In genomic region chr12:5247505-5247904, GRCm38 (mm10) we compare ENCODE assay signal across 11 mouse cellular contexts.
DNase-seq lines count a peak whose midpoint lies in the region; ATAC-seq and TF ChIP-seq lines count a peak whose summit lies in the region.
"Had no signal": no experiment of that assay in that cellular context is flagged by ENCODE, and none has a peak within 500 bp of the region (broad histone marks: within the 10 kb centered on the region; RNA-seq: fewer than 3 reads in every experiment).

No protein-coding gene starts in this region.

- DNase-seq in limb, embryonic 10.5 days (ENCODE audit: low spot score), result no peak
- DNase-seq in right cerebral cortex, postnatal 4 days, result no peak
- DNase-seq: embryo, embryonic 11 days; kidney, adult 8-10 months; left cerebral cortex, postnatal 4 days had no signal

- no peak overlapping the region for H3K4me2 ChIP-seq in forebrain, embryonic 16.5 days (ENCODE audit: low read length)
- no peak overlapping the region for H3K4me2 ChIP-seq in forebrain, embryonic 15.5 days (replicated peaks)
- H3K4me2 ChIP-seq in limb, embryonic 12.5 days, result no peak overlapping the region
- H3K4me2 ChIP-seq in heart, embryonic 12.5 days, result no peak overlapping the region

- H3K4me3 ChIP-seq in forebrain, embryonic 16.5 days (replicated peaks; ENCODE audit: low read length), result no peak overlapping the region
- no peak overlapping the region for H3K4me3 ChIP-seq in forebrain, embryonic 15.5 days
- no peak overlapping the region for H3K4me3 ChIP-seq in limb, embryonic 12.5 days (replicated peaks)
- no peak overlapping the region for H3K4me3 ChIP-seq in limb, embryonic 10.5 days
- H3K4me3 ChIP-seq in heart, embryonic 12.5 days, result no peak overlapping the region
- no peak overlapping the region for H3K4me3 ChIP-seq in olfactory bulb, adult 2 months (ENCODE audit: insufficient read depth, low read depth, low read length)

- no peaks in the 10 kb centered on the region for H3K9me3 ChIP-seq in forebrain, embryonic 16.5 days (ENCODE audit: control insufficient read depth, low read length)
- no peaks in the 10 kb centered on the region for H3K9me3 ChIP-seq in forebrain, embryonic 15.5 days
- no peaks in the 10 kb centered on the region for H3K9me3 ChIP-seq in limb, embryonic 12.5 days
- no peaks in the 10 kb centered on the region for H3K9me3 ChIP-seq in limb, embryonic 10.5 days (replicated peaks)
- no peaks in the 10 kb centered on the region for H3K9me3 ChIP-seq in heart, embryonic 12.5 days (replicated peaks)

- no peaks in the 10 kb centered on the region for H3K36me3 ChIP-seq in forebrain, embryonic 16.5 days (ENCODE audit: control insufficient read depth, insufficient read depth)
- no peaks in the 10 kb centered on the region for H3K36me3 ChIP-seq in forebrain, embryonic 15.5 days
- no peaks in the 10 kb centered on the region for H3K36me3 ChIP-seq in limb, embryonic 12.5 days
- no peaks in the 10 kb centered on the region for H3K36me3 ChIP-seq in limb, embryonic 10.5 days
- no peaks in the 10 kb centered on the region for H3K36me3 ChIP-seq in heart, embryonic 12.5 days

- no peaks in the 10 kb centered on the region for H3K27me3 ChIP-seq in forebrain, embryonic 16.5 days (replicated peaks; ENCODE audit: control insufficient read depth, insufficient read depth, low read length)
- H3K27me3 ChIP-seq in forebrain, embryonic 15.5 days, result no peaks in the 10 kb centered on the region
- H3K27me3 ChIP-seq in limb, embryonic 12.5 days, result no peaks in the 10 kb centered on the region
- no peaks in the 10 kb centered on the region for H3K27me3 ChIP-seq in limb, embryonic 10.5 days (ENCODE audit: low read depth, poor library complexity, severe bottlenecking)
- no peaks in the 10 kb centered on the region for H3K27me3 ChIP-seq in heart, embryonic 12.5 days (replicated peaks)

- peaks cover 35% of the 10 kb centered on the region for H3K4me1 ChIP-seq in forebrain, embryonic 16.5 days (replicated peaks; ENCODE audit: control insufficient read depth, insufficient read depth, low read length)
- H3K4me1 ChIP-seq in forebrain, embryonic 15.5 days, result peaks cover 34% of the 10 kb centered on the region
- H3K4me1 ChIP-seq in limb, embryonic 12.5 days (replicated peaks), result peaks cover 60% of the 10 kb centered on the region
- H3K4me1 ChIP-seq in limb, embryonic 10.5 days, result peaks cover 69% of the 10 kb centered on the region
- peaks cover 42% of the 10 kb centered on the region for H3K4me1 ChIP-seq in heart, embryonic 12.5 days (replicated peaks)
- peaks cover 59% of the 10 kb centered on the region for H3K4me1 ChIP-seq in olfactory bulb, adult 2 months (ENCODE audit: control insufficient read depth, insufficient read depth, low read length)

- no peak overlapping the region for H3K27ac ChIP-seq in forebrain, embryonic 16.5 days (ENCODE audit: low read length)
- H3K27ac ChIP-seq in forebrain, embryonic 15.5 days (replicated peaks), result no peak overlapping the region
- no peak overlapping the region for H3K27ac ChIP-seq in limb, embryonic 12.5 days
- no peak overlapping the region for H3K27ac ChIP-seq in limb, embryonic 10.5 days
- H3K27ac ChIP-seq in heart, embryonic 12.5 days (ENCODE audit: poor library complexity, severe bottlenecking), result no peak overlapping the region
- peak overlapping the region; percentile 31; the same call in 1 of the 2 replicates for H3K27ac ChIP-seq in olfactory bulb, adult 2 months (ENCODE audit: insufficient read depth, low read depth, low read length)

- no peak for TF ChIP-seq POLR2A in olfactory bulb, adult 2 months (IDR thresholded peaks at IDR 0.05; ENCODE audit: insufficient read depth, low read depth, low read length)

- no peak for TF ChIP-seq CTCF in olfactory bulb, adult 2 months (IDR thresholded peaks at IDR 0.05; ENCODE audit: insufficient read depth, low read depth, low read length)

- H3K9ac ChIP-seq in forebrain, embryonic 16.5 days (replicated peaks; ENCODE audit: low read depth, low read length), result no peak overlapping the region
- no peak overlapping the region for H3K9ac ChIP-seq in forebrain, embryonic 15.5 days (replicated peaks)
- 0 out of 2 replicates have a peak overlapping the region, but pooled peaks have one; percentile 5 for H3K9ac ChIP-seq in limb, embryonic 12.5 days (replicated peaks)
- H3K9ac ChIP-seq in heart, embryonic 12.5 days, result no peak overlapping the region

- ATAC-seq in forebrain, embryonic 16.5 days, result 0 out of 2 replicates have a peak, but pooled peaks have one; percentile 6
- ATAC-seq in forebrain, embryonic 15.5 days (replicated peaks), result no peak
- ATAC-seq in limb, embryonic 12.5 days (ENCODE audit: insufficient number of reproducible peaks, insufficient read depth, low FRiP score, low TSS enrichment, low read depth), result no peak
- 0 out of 2 replicates have a peak, but pooled peaks have one; percentile 33 for ATAC-seq in heart, embryonic 12.5 days (ENCODE audit: insufficient number of reproducible peaks, low FRiP score)
- no peak for ATAC-seq in megakaryocyte, adult 5-6 weeks (ENCODE audit: poor library complexity, severe bottlenecking)

- WGBS in forebrain, embryonic 16.5 days, result 62% methylated on average over 6 of the region's 6 CpGs
- 50% methylated on average over 6 of the region's 6 CpGs for WGBS in forebrain, embryonic 15.5 days
- 13% methylated on average over 6 of the region's 6 CpGs for WGBS in limb, embryonic 12.5 days
- 16% methylated on average over 6 of the region's 6 CpGs for WGBS in limb, embryonic 10.5 days
- WGBS in heart, embryonic 12.5 days, result 9% methylated on average over 6 of the region's 6 CpGs
- 46% methylated on average over 6 of the region's 6 CpGs for WGBS in olfactory bulb, adult 2 months

Comparison
In these comparisons a context has a peak if more than half of its experiments do, and no peak if none do; other contexts are left out.
1. ATAC-seq: peak in forebrain, embryonic 16.5 days (single experiment) and heart, embryonic 12.5 days (single experiment); none in forebrain, embryonic 15.5 days (single experiment), limb, embryonic 12.5 days (single experiment) and megakaryocyte, adult 5-6 weeks (single experiment).